Mouse (Mus musculus) NIH3T3 (cell line): ENCODE data around the gene Sh3d19.

Experiments used
- DNase-seq: peaks from one replicate; pipeline ENCODE4 v3.0.0-alpha.2; 2012; ENCODE audit warnings: low read depth

Sh3d19 gene

DNA sequence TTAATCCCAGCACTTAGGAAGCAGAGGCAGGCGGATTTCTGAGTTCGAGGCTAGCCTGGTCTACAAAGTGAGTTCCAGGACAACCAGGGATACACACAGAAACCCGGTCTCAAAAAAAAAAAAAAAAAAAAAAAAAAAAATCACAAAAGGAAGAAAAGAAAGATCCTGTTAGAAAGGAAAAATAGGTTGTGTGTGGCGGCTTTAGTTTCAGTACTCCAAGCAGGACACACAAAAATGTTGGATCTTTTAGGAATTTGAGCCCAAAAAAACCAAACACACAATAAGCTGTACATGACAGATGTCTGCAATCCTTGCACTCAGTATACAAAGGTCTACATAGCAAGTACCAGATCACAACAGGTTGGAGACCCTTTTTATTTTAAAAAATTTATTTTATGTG lies 168.8 kb downstream of the Sh3d19 start:
- no peak for DNase-seq

DNA sequence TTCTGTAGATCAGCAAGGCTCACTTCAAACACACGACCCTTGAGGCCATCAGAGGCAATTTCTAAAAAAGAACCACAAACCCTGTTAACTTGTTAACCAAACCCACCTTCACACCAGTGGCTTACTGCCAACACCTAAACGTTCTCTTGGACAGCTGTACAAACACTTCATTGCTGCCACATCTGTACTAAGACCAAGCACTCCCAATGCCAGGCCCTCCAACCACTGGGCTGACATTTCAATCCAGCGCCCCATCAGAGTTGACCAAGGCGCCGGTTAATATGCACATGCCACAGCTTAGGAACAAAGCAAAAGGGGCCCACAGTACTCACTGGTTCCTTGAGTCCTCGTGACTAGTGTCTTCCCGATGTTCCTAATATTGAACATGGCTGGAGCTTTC lies 170.5 kb downstream of the Sh3d19 start:
- peak; percentile 57 for DNase-seq

DNA sequence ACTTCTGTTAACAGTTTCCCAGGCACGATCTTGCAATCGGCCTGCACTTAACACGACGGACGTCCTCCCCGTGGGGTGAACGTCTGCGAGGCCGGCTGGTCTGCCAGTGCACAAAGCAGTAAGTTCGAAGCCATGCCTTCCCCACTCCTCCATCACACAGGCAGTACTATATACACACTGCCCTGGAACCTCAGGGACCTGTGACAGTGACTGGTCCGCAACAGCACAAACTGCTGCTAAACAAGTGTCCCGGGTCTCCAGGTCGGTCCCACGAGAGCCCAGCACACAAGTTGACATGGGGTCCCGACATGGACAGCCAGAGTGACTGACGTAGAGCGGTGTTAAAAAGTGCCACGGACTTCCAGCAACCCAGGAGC lies 171.0 kb downstream of the Sh3d19 start:
- DNase-seq: peak; percentile 59

DNA sequence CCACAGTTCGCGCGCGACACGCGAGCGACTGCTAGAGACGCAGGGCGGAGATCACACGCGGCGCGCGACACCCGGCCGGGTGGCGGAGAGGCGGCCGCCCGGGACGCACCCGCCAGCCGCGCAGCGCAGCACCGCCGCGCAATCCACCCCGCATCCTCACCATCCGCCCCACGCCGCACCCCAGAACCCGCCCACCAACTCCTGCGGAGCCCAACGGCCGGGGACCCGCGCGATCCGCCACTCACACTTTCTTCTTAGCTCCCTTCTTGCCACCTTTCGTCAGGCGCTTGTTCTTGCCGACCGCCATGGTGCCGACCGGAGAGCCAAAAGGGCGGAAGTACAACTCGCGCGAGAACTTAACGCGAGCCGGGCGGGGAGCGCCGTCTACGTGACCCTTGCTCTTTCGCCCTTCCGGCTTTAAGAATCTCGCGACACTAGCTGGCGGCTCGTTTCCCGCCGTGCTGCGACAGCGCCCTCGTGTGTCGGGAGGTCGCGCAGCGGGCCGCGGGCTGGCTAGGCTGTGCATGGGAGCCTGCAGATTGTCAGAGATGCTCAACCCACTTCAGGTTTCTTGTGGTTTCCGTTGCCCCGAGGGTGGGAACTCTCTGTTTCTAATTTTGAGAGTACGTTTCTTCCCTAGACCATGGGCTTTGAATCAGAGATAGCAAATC lies 171.5 kb downstream of the Sh3d19 start, which contains the start of gene Rps3a1:
Rps3a1 (minus strand) TSS at position 440 of the 671 bp plus-strand sequence.
- DNase-seq: peak; percentile 100

DNA sequence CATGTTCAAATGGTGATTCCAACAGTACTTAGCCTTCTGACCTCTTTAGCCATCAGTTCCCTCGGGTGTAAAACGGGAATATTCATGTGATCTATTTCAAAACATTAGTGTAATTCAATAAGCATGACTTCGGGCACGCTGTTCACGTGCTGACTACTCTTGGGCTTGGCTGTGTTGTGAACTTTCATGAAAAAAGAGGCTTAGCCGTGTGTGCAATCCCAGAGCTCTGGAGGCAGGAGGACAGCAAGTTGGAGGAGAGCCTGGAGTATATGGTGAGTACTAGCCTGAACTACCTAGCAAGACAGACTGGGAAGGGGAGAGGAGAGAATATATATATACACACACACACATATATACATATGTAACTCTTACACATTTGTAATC lies 172.0 kb downstream of the Sh3d19 start:
- DNase-seq: no peak

DNA sequence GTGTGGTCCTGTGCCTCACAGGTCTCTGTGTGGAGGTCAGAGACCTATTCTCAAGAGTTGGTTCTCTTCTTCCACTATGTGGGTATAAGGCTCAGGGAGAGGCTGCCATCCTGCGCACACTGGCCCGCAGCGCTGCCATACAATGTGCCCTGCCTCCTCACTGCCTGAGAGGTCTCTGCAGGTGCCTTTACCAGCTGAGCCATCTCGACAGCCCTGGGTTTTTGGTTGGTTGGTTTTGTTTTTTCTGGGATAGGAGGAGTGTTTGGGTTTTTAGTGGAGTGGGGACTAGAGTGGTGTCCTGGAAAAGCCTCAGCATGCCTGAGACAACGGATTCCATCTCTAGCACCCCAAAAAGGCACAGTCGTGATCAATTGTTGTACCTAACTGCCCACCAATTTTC lies 172.4 kb downstream of the Sh3d19 start:
- no peak for DNase-seq

DNA sequence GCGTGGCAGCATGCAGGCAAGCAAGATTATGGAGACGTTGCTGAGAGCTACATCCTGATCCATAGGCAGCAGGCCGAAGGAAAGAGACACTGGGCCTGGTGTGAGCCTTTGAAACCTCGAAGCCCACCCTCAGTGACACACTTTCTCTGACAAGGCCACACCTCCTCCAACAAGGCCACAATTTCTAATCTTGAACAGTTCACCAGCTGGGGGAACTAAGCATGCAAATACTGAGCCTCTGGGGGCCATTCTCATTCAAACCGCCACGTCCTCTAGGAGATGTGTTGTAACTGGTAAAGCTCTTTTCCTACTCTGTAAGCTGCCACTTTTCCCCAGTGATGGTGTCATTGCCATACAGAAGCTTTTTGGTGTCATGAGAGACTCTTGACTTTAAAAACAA lies 178.2 kb downstream of the Sh3d19 start:
- no peak for DNase-seq

DNA sequence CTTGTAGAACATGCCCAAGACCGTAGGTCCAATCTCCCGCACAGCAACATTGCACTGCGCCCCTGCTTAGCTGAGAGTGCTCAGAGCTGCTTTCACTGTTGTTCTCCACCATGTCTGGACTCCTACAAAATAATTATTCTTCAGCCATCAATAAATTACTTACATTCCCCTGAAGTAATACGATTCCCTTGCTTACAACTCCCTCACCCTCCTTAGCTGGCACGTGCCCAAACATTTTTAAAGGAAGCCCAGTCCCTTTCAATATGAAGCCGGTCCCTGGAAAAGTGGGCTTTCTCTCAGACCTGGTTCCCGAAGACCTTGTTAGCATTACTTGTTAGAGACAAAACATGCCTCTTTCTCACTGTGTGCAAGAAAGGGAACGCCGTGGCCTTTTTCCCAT lies 178.6 kb downstream of the Sh3d19 start:
- DNase-seq: peak; percentile 53

DNA sequence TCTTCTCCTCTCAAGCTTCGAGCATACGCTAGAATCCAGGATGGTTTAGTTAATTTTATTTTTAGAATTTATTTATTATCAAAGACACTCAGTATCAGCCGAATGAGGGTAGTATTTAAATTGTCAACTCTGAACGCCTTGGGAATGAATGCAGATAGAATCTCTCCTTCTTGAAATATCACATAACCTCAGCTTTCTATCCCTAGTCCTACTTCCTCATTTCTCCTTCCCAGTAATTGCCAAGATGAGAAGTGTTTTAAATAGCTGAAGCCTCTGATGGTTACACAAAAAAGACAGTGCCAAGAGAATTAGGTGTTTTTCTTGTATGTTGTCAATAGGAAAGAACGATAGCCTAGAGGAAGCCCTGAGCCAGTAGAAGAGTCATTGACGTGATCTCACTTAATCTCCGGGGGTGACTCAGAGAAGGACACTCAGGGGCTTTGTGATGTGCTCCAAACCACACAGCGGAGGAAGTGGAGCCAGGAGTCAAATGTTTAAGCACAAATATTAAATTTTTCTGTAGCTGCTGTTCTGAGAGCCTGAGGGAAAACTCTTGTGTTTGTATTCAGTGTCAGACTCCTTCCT lies 198.0 kb downstream of the Sh3d19 start:
- DNase-seq: peak; percentile 69

DNA sequence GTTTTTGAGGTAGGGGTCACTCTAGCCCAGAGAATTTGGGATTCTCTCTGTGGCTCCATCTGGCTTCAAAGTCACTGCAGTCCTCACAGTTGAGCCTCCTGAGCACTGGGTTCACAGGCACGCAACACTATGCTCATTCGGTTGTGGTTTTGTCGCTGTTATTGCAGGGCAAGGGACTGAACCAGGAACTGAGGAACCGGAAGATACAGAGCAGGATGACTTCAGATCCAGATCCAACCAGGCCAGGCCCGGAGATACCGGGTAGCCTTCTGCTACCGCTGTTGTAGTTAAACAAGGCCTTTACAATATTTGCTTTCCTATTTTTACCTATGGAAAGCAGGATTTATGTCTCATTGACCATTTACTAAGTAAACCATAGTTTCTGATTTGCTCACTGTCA lies 208.8 kb downstream of the Sh3d19 start:
- no peak for DNase-seq
